Comparison of ENCODE assay signal across 27 mouse cellular contexts in genomic region chr5:57758968-57759367, GRCm38 (mm10). TPM values are rescaled to one million over a fixed set of nuclear protein-coding genes. Genes with fewer than 3 reads are reported as not detected.
A peak's percentile ranks its signal among the peaks of the same experiment; 100 is the strongest.
DNase-seq lines count a peak whose midpoint lies in the region; ATAC-seq and TF ChIP-seq lines count a peak whose summit lies in the region.
"Had no signal": no experiment of that assay in that cellular context is flagged by ENCODE, and none has a peak within 500 bp of the region (broad histone marks: within the 10 kb centered on the region; RNA-seq: fewer than 3 reads in every experiment).

No protein-coding gene starts in this region.

- peak overlapping the region; percentile 38; the same call in 1 of the 2 replicates for H3K27ac ChIP-seq in heart, embryonic 12.5 days (ENCODE audit: poor library complexity, severe bottlenecking)
- H3K27ac ChIP-seq in liver, embryonic 12.5 days, result peak overlapping the region; percentile 70; the same call in 1 of the 2 replicates
- no peak overlapping the region for H3K27ac ChIP-seq in liver, embryonic 11.5 days (ENCODE audit: low read depth, low read length)
- no peak overlapping the region for H3K27ac ChIP-seq in layer of hippocampus, adult 2 months
- H3K27ac ChIP-seq: embryonic facial prominence, embryonic 12.5 days; embryonic facial prominence, embryonic 15.5 days; gastrocnemius, adult 2 months; hindbrain, embryonic 14.5 days; hindbrain, postnatal 0 days had no signal

- peaks cover 47% of the 10 kb centered on the region for H3K4me1 ChIP-seq in heart, embryonic 12.5 days (replicated peaks)
- H3K4me1 ChIP-seq in liver, embryonic 12.5 days, result peaks cover 46% of the 10 kb centered on the region
- H3K4me1 ChIP-seq in liver, embryonic 11.5 days (replicated peaks; ENCODE audit: control insufficient read depth, insufficient read depth, low read length), result peaks cover 10% of the 10 kb centered on the region; the same call in 1 of the 2 replicates

- H3K36me3 ChIP-seq in heart, embryonic 12.5 days, result peaks cover 7% of the 10 kb centered on the region; the same call in 1 of the 2 replicates
- H3K36me3 ChIP-seq in liver, embryonic 12.5 days, result no peaks in the 10 kb centered on the region
- H3K36me3 ChIP-seq in liver, embryonic 11.5 days (ENCODE audit: control insufficient read depth, insufficient read depth, low read length), result no peaks in the 10 kb centered on the region
- H3K36me3 ChIP-seq: embryonic facial prominence, embryonic 12.5 days; embryonic facial prominence, embryonic 15.5 days had no signal

- H3K4me2 ChIP-seq in heart, embryonic 12.5 days, result no peak overlapping the region
- H3K4me2 ChIP-seq in liver, embryonic 12.5 days, result no peak overlapping the region
- H3K4me2 ChIP-seq in liver, embryonic 11.5 days, result no peak overlapping the region
- H3K4me2 ChIP-seq: embryonic facial prominence, embryonic 12.5 days; embryonic facial prominence, embryonic 15.5 days; heart, embryonic 11.5 days; hindbrain, embryonic 14.5 days had no signal

- no peaks in the 10 kb centered on the region for H3K27me3 ChIP-seq in heart, embryonic 12.5 days (replicated peaks)
- H3K27me3 ChIP-seq in liver, embryonic 12.5 days (replicated peaks), result no peaks in the 10 kb centered on the region
- no peaks in the 10 kb centered on the region for H3K27me3 ChIP-seq in liver, embryonic 11.5 days (replicated peaks; ENCODE audit: control insufficient read depth, insufficient read depth, low read length)
- H3K27me3 ChIP-seq: embryonic facial prominence, embryonic 12.5 days; embryonic facial prominence, embryonic 15.5 days had no signal

- no peak for TF ChIP-seq CTCF in layer of hippocampus, adult 2 months (conservative IDR thresholded peaks at IDR 0.05)

- DNase-seq in heart, adult 8-10 months (ENCODE audit: low spot score), result no peak
- no peak for DNase-seq in liver, embryonic 11.5 days (ENCODE audit: low spot score)
- DNase-seq in 3T3-L1 (ENCODE audit: low read depth, low spot score), result peak; percentile 27
- DNase-seq in kidney, postnatal 10 days, result no peak
- DNase-seq in layer of hippocampus, adult 2 months (ENCODE audit: low spot score in 2 of 2), result no peak
- DNase-seq: adrenal gland, adult 8-10 months; adrenal gland, postnatal 25 days; cerebellum, adult 2 months; cerebellum, adult 9-11 months; cerebellum, postnatal 25 days; forebrain, postnatal 0 days; gastrocnemius, adult 2 months; gastrocnemius, postnatal 14 days; heart, adult 18-20 months; heart, postnatal 36 days had no signal

- no peak overlapping the region for H3K9ac ChIP-seq in heart, embryonic 12.5 days
- no peak overlapping the region for H3K9ac ChIP-seq in liver, embryonic 12.5 days
- H3K9ac ChIP-seq in liver, embryonic 11.5 days (ENCODE audit: low read depth, low read length), result no peak overlapping the region
- H3K9ac ChIP-seq: embryonic facial prominence, embryonic 12.5 days; embryonic facial prominence, embryonic 15.5 days; forebrain, postnatal 0 days; hindbrain, embryonic 14.5 days had no signal

- ATAC-seq in heart, embryonic 12.5 days (ENCODE audit: insufficient number of reproducible peaks, low FRiP score), result no peak
- ATAC-seq in liver, embryonic 12.5 days, result no peak
- no peak for ATAC-seq in liver, embryonic 11.5 days (replicated peaks; ENCODE audit: low FRiP score)
- peak; percentile 19; the same call in 1 of the 2 replicates for ATAC-seq in megakaryocyte progenitor cell, adult 5-6 weeks (replicated peaks; ENCODE audit: poor library complexity)
- ATAC-seq: activated CD4-positive, CD25-positive, alpha-beta regulatory T cell, adult 4 months; forebrain, embryonic 14.5 days; forebrain, postnatal 0 days; hindbrain, postnatal 0 days; inflammation-experienced regulatory T-cells, adult 6 months; intestine, embryonic 16.5 days had no signal

- H3K9me3 ChIP-seq in heart, embryonic 12.5 days (replicated peaks), result no peaks in the 10 kb centered on the region; the same call in 1 of the 2 replicates
- H3K9me3 ChIP-seq in liver, embryonic 12.5 days (replicated peaks), result no peaks in the 10 kb centered on the region
- H3K9me3 ChIP-seq in liver, embryonic 11.5 days (ENCODE audit: control insufficient read depth, low read length), result no peaks in the 10 kb centered on the region
- H3K9me3 ChIP-seq: embryonic facial prominence, embryonic 12.5 days; embryonic facial prominence, embryonic 15.5 days had no signal

- H3K4me3 ChIP-seq in heart, embryonic 12.5 days, result no peak overlapping the region
- H3K4me3 ChIP-seq in liver, embryonic 12.5 days, result no peak overlapping the region
- no peak overlapping the region for H3K4me3 ChIP-seq in liver, embryonic 11.5 days (ENCODE audit: low read depth, low read length)
- H3K4me3 ChIP-seq in layer of hippocampus, adult 2 months, result no peak overlapping the region
- H3K4me3 ChIP-seq: embryonic facial prominence, embryonic 12.5 days; embryonic facial prominence, embryonic 15.5 days; gastrocnemius, adult 2 months had no signal

RNA-seq across cellular contexts. Expression of gene Pcdh7, which starts 41.2 kb away (rescaled TPM):
- polyA plus RNA-seq in heart, embryonic 12.5 days (2016; fragmentation: Nextera tagmentation; extraction: Ambion mirVana), result 25.9 TPM in 2 replicates
- 100 to 1,000 TPM in 1 of 4 experiments, 10 to 100 TPM in 3; 92.5 to 103 (median 96.8) TPM for total RNA-seq in heart, adult 8-10 months (2022)
- 2.2 and 2.4 TPM in 2 replicates for polyA plus RNA-seq in liver, embryonic 12.5 days (2016; fragmentation: Nextera tagmentation; extraction: Ambion mirVana)
- 4.0 and 4.4 TPM in 2 replicates for polyA plus RNA-seq in liver, embryonic 11.5 days (2014; fragmentation: Nextera tagmentation; extraction: Ambion mirVana)
- total RNA-seq in megakaryocyte progenitor cell, adult 5-6 weeks (2015), result 1.8 and 2.2 TPM in 2 replicates
- 0.58 and 4.7 TPM in 2 replicates for total RNA-seq in megakaryocyte progenitor cell, adult 5-6 weeks (2017)
- total RNA-seq in layer of hippocampus, adult 2 months (2021), result 10 to 100 TPM; 64.2 to 65.2 TPM
- polyA plus RNA-seq: activated CD4-positive, CD25-positive, alpha-beta regulatory T cell, adult 4 months; inflammation-experienced regulatory T-cells, adult 6 months had no signal

Comparison
In these comparisons a context has a peak if more than half of its experiments do, and no peak if none do; other contexts are left out.
1. H3K27ac ChIP-seq: peak in heart, embryonic 12.5 days (single experiment) and liver, embryonic 12.5 days (single experiment); none in liver, embryonic 11.5 days (single experiment) and layer of hippocampus, adult 2 months (single experiment).
2. RNA of gene Pcdh7, which starts 41.2 kb away (total RNA-seq): 92.5 to 103 TPM in heart, adult 8-10 months and 64.2 to 65.2 TPM in layer of hippocampus, adult 2 months; 0.58 to 4.7 TPM in megakaryocyte progenitor cell, adult 5-6 weeks; every median in the first group is over 10 times any median in the second.